Mouse (Mus musculus): ENCODE data around the gene Wnt5a. TPM values are rescaled to one million over a fixed set of nuclear protein-coding genes. Genes with fewer than 3 reads are reported as not detected.

The Wnt5a gene
- polyA plus RNA-seq, 1 experiment from 2014 or later = 23.2 TPM

- Histone ChIP-seq H3K4me3 (ENCODE audit: low read depth, low read length) (no peak overlapping the region), H3K36me3 (ENCODE audit: insufficient read depth, low read length) (no peaks in the 10 kb centered on the region), H3K4me2 (replicated peaks; ENCODE audit: low read depth, low read length) (no peak overlapping the region), H3K27me3 (replicated peaks; ENCODE audit: insufficient read depth, low read length) (no peaks in the 10 kb centered on the region), H3K9me3 (ENCODE audit: low read length) (no peaks in the 10 kb centered on the region), H3K27ac (ENCODE audit: low read length) (no peak overlapping the region), H3K9ac (replicated peaks; ENCODE audit: low read depth) (no peak overlapping the region), H3K4me1 (ENCODE audit: insufficient read depth, low read depth, low read length) (no peaks in the 10 kb centered on the region)
- no peak for TF ChIP-seq CTCF (IDR thresholded peaks at IDR 0.05)
- TF ChIP-seq EP300 (IDR thresholded peaks at IDR 0.05) = no peak
- 61% methylated on average over 4 of the region's 4 CpGs for WGBS
- DNase-seq (ENCODE audit: low spot score) (no peak), ATAC-seq (no peak)
These were observed 37.7 kb downstream of the Wnt5a start for GRCm38 (mm10) chr14:28542117-28542741.

GRCm38 (mm10) chr14:28561861-28562260 lies 57.3 kb downstream of the Wnt5a start:
- no peaks in the 10 kb centered on the region for H3K4me1 ChIP-seq (ENCODE audit: insufficient read depth, low read depth, low read length)
- H3K27ac ChIP-seq (ENCODE audit: low read length) = no peak overlapping the region
- H3K9me3 ChIP-seq (ENCODE audit: low read length) = no peaks in the 10 kb centered on the region
- no peaks in the 10 kb centered on the region for H3K36me3 ChIP-seq (ENCODE audit: insufficient read depth, low read length)
- H3K27me3 ChIP-seq (replicated peaks; ENCODE audit: insufficient read depth, low read length) = no peaks in the 10 kb centered on the region
- no peak overlapping the region for H3K4me2 ChIP-seq (replicated peaks; ENCODE audit: low read depth, low read length)
- DNase-seq (ENCODE audit: low spot score) (no peak), ATAC-seq (no peak)
- no peak overlapping the region for H3K9ac ChIP-seq (replicated peaks; ENCODE audit: low read depth)
- 56% methylated on average over 5 of the region's 6 CpGs for WGBS
- TF ChIP-seq CTCF (IDR thresholded peaks at IDR 0.05) (no peak), EP300 (IDR thresholded peaks at IDR 0.05) (no peak)
- no peak overlapping the region for H3K4me3 ChIP-seq (ENCODE audit: low read depth, low read length)
